Mouse (Mus musculus) liver, adult (tissue): Measurements from ENCODE around the gene Cubn.

Source experiments
- GATA4 ChIP-seq: IDR thresholded peaks from 2 replicates; pipeline ENCODE4 v1.6.1; 2014; ENCODE audit warnings: mild to moderate bottlenecking, low read length; ENCODE audit not compliant: insufficient replicate concordance

Gene Cubn

DNA sequence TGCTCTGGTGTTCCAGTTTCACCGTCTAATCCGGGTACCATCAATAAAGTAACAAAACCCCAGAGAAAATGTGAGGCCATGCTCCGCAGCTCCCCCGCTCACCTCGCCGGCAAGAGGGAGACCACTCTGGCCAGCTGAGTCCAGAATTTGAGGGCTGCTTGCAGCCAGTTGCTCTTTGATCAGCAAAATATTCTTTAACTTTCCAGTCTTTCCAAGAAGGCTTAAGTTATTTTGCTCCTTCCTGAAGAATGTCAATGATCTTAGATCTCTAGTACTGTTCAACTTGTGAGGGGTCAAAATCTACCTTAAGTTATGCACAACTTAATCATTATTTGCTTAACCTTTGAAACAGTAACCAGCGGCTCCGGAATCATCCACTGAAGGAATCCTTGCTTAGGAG, at the start of gene Cubn:
Gene Cubn (minus strand): TSS at position 80 of the 400 bp plus-strand sequence.
- TF ChIP-seq GATA4 = no peak

DNA sequence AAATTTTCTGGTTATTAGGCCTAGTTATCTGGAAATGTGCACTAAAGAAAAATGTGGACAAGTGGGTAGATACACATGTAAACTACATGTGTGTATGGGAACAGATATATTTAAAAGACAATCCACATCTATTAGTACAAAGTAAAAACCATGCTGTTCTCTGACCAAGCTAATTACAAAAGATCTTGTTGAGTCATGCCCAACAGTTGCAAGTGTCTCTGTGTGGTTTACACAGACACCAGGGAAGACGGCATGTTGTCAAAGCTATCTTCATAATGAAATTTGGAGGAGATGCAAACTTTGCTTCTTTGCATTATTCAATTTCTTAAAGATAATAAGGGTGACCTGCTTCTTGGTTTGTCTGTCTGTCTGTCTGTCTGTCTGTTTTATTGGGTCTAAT, 48.2 kb upstream of the Cubn start:
- no peak for TF ChIP-seq GATA4

DNA sequence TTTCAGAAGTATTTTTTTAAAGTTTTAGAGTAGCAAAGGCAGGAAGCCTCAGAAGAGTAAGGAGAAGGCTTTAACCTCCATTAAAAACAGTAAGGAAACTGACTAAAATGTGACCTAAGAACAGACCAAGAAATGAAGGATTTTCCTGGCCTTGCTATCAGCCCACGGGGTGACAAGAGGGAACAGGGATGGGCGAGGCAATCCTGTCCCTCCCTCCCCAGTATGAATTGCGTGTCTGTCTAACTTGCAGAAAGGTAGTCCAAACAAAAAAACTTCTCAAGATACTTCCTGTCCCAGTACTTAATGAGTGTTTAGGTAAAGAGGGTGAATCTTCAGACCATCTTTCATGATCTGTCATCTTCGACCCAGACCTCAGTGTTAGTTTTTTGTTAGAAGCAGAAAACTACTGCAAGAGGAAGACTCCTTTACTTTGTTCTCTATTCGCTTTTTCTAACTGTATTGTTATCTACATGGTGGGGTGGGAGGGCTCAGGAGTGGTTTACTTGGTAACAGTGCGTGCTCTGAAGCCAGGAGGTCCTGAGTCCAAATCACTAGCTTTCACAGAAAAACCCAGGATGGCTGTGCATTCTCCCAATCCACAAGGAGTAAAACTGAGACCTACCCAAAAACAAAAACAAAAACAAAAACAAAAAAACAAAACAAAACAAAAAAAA, 47.2 kb upstream of the Cubn start:
- no peak for TF ChIP-seq GATA4

DNA sequence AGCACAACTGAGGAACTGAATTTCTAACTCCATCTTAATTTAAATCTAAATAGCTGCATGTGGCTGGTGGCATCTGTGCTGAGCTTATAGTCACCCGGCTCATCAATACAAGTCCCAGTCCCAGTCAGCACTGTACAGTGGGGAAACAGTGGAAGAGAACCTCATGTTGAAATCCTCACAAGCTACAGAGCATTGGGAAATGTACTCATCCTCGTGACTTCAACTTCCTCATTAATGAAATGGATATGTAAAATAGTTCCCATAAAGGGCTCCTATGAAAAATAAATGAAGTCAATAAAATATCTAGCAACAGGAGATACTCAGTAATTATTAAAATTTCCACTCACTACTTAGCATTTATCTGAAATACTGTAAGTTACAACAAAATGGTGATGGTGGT, 46.6 kb upstream of the Cubn start:
- TF ChIP-seq GATA4 = no peak

DNA sequence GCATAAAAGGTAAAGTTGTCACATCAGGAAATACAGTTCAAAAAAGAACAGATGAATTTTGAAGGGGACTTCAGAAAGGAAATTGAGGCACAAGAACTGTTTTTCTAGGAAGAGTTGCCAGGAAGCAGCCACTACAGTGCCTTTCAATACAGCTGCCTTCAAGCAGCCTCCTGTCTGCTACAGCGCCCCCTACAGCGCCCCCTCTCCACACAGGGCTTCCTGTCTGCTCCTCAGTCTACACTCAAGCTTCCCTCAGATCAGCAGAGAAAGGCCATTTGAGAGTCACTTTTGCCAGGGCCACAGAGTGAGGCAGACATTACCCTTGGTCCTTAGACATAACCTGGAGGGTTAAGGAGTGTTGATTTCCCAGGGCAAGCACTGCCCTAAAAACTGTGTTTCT, 46.1 kb upstream of the Cubn start:
- no peak for TF ChIP-seq GATA4

DNA sequence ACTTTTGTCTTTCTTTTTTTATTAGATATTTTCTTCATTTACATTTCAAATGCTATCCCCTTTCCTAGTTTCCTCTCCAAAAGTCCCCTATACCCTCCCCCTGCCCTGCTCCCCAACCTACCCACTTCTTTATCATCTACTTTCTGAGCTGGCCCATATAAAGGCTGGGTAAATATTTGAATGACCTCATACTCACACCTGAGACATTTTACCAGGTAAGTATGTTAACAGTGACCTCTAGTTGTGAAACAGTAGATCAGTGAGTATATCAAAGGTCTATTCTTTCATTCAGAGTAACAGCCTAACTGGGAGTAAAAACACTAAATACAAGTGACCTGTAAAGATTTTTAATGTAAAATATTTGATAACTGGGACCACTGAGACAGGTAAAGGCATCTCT, 45.1 kb upstream of the Cubn start:
- TF ChIP-seq GATA4 = no peak

DNA sequence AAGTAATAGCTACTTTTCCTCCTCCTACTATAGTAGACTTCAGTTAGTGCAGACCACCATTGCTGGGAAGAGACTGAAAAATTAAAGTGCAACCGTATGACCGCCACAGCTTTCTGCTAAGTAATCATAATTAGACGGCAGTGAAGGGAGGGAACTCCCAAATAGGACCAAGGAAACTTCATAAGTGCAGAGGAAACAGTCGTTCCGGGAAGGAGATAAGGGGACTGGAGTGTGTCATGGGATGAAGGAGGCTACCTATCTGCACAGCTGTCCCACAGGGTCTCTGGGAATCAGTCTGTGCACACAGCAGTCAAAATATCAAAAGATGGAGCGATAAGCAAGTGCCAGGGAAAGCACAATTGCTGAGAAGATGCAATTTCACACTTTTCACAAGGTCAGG, 39.0 kb upstream of the Cubn start:
- TF ChIP-seq GATA4 = peak; percentile 67; the same call in 1 of the 2 replicates

DNA sequence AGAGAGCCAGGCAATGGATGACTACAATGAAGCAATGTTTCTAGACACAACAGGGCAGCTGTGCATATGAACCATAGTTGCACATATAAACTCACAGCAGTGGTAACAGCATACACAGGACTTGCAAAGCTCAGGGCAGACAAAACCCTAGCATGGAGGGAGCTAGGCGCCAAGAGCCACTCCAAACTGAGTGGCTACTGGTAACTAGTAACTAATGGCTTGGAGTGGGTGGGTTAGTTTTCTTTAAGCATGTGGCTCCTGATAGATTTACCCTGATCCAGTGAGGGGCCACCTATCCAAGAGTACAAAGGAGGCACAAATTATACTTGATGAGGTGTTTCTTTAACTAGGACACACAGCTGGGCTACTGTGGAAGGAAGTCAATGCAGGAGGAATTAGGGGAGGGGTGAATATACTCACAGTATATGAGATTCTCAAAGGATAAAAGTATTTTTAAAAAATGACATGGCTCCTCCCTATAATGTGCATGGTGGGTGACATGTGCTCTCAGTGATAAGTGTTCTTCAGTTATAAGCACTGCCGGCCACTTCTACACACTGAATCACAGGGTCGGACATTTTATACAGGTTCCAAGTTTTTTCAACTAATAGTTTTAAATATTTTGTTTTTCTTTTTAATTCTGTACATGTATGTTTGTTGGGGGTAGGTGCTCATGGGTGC, 37.8 kb upstream of the Cubn start:
- no peak for TF ChIP-seq GATA4

DNA sequence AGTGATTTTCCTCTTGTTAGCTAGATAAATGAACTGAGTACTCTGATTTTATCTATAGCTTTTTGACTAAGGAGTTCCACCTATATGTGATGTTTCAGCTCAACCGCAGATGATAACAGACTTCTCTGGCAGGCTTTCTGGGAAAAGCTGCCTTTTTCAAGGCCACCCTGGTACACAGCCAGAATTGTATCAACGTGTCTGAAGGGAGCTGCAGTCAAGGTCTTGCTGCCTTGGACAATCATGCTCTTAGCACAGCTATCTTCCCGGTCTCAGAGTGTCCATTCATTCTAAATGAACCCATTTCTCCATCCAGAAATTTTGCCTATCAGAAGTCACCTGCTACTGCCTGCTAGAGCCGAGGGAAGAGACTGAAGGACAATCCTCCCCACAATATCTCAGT, 35.9 kb upstream of the Cubn start:
- no peak for TF ChIP-seq GATA4

DNA sequence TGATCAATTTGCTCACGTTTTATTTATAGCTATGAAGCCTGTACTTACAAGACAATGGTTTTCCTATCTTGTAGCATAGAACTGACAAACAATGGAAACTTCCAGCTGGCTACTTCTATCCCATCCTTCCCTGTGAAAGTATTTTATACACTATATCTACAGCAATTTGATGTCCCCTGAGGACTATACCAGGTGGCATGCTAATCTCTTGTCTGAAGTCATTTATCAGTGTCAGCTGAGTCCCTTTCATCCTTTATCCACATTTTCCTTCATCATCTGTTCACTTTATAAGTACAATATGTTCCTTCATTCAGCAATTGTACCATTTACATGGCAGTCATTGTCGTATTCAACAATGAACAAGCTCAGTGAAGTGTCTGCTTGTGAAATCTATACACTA, 35.5 kb upstream of the Cubn start:
- TF ChIP-seq GATA4 = no peak; the same call in 1 of the 2 replicates

DNA sequence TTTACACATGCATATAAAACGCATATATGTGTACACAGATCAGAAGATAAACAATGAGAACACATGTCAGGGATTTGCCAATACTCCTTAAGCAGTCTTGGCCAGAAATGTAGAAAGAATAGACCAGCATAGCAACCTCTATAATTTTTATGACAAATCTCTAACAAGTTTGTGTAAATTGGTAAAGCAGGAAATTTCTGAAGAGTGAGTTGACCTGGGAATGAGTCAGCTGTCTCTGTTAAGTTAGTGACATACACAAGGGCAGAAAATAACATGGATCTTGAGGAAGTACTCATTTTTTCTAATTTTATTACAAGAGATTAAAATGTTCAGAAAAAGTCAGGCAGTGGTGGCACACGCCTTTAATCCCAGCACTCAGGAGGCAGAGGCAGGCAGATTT, 34.6 kb upstream of the Cubn start:
- no peak for TF ChIP-seq GATA4

DNA sequence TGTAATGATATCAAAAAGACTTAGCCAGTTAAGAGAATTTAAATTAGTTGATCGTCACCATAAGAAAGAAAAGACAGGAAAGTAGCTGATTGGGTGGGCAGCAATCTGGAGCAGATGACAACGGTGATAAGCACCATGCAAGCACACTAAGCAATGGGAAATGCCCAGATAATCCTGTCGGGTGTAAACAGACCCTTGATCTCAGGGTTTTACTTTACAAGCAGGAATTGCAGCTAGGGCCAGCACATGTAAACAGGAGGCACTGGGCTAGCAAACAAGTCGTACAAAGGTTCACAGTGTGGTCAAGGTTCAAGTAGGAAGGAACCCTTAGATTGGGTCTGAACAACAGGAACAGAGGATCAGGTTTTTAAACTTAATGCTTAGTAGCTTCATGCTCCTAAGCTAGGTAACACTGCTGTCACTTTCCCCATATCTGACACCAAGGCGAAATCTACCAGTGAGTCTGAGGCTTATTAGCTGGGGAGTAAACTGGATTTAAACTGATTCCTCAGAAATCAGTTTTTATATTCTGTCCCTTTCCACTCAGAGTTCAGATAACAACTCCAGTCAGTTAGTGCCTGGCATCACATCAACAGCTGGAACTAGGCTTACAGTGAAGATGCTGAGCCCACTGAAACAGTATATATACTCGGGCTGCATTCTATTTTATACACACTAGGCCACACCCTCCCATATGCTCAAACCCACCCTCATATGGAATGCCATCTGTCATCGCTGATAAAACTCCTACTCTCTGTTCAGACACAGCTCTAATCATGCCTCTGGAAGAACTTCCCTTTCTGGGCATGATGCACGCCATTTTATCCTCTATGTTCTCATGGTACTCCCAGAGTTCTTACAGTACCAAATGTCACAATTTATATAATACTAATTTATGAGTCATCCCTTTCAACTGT, 32.2 kb upstream of the Cubn start:
- TF ChIP-seq GATA4 = peak; percentile 87

DNA sequence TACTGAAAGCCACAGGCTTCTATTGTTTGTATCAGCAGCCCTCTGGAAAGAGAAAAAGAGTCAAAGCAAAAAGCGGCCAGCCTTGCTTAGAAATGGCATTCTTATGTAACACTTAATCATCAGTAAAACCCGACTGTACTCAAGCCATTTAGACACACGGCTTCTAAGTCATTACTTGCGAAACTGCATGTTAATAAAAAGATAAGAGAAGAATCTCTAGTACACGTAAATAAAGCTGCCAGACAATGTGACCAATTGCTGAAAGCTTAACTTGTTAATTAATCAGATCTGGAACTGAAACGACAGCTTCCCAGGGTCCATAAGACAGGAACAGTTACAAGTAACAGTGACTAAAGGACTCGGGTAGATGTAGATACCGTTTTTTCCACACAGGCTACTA, 30.5 kb upstream of the Cubn start:
- no peak for TF ChIP-seq GATA4

DNA sequence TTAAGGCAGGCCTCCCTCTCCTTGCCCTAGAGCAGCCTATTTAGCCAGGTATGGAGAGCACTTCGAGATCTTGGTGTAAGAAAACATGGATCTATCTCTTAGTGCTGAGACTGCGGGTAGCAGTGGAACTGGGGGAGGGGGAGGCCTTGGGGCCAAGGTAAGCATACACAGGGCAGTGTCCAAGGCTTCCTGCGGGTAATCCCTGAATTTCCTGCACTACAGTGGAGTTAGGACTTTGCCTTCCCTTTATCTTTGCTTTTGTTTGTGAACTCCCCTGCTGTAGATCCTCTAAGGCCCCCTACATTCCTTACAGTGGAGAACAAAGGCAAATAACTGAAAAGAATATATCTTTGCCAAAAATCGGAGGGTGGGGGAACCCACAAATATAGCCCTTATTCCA, 23.3 kb upstream of the Cubn start:
- TF ChIP-seq GATA4 = no peak

DNA sequence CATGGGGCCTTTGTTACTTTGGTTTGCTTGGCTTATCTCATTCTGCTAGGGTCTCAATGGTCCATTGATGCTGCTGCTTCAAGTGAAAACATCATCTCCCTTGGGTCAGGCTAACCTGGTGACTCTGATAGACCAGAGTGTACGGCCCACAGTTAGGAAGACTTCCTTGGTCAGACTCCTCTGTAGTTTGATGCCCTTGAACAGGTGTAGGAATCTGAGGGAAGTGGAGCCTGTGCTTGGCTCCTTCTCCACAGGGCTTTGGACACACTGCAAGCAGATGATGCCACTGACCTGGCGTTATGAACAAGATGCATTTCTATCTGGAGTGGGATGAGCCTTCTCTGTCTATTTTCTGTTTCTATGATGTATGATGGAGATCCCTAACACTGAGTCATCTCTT, 11.1 kb upstream of the Cubn start:
- no peak for TF ChIP-seq GATA4

DNA sequence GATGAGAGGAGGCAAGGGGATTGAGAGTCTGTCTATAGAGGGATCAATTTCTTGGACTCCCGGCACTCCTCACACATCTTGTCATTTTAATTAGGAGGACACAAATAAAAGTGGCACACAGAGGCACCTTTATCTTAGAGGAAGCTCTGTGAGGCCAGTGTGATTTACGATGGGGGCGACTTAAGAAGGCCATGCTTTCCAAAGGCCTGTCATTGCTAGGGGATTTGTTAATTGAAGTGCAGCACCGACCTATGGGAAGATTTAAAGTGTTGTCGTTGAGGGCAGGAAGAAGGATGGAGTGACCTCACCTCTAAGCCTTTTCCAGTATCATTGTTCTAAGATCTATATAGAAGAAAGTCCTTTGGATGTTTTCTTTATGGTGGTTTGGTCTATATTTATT, 9.9 kb upstream of the Cubn start:
- no peak for TF ChIP-seq GATA4
